Mouse (Mus musculus) C2C12 (cell line): ENCODE measurements at regions not wholly inside any gene's neighbourhood (a gene's known extent, or its start where the extent isn't known, plus 50 kb on each side); places are given as distances from the start of the nearest gene placed in this dataset.

Source experiments
- CEBPB ChIP-seq: IDR thresholded peaks from one replicate; pipeline ENCODE4 v1.6.1; 2011; ENCODE audit warnings: low read depth, mild to moderate bottlenecking, control low read depth, moderate library complexity
- CTCF ChIP-seq: IDR thresholded peaks from one replicate; pipeline ENCODE4 v1.5.1; 2011; ENCODE audit not compliant: control insufficient read depth, insufficient read depth, insufficient read length
- FOSL1 ChIP-seq: IDR thresholded peaks from one replicate; pipeline ENCODE4 v1.8.0; 2011; ENCODE audit warnings: mild to moderate bottlenecking, low read length; ENCODE audit not compliant: poor library complexity, insufficient read depth, severe bottlenecking
- MAX ChIP-seq: IDR thresholded peaks from one replicate; pipeline ENCODE4 v1.6.1; 2011; ENCODE audit warnings: mild to moderate bottlenecking, control low read depth
- MYOG ChIP-seq: IDR thresholded peaks from one replicate; pipeline ENCODE4 v1.6.1; 2011; ENCODE audit not compliant: control insufficient read depth, insufficient read length; ENCODE audit errors: extremely low read depth

GRCm38 (mm10) chr1:92366249-92366648 is 107.4 kb downstream of the Ndufa10 start:
- TF ChIP-seq CTCF (no peak), MYOG (no peak), FOSL1 (no peak), CEBPB (no peak), MAX (no peak)
